Mouse (Mus musculus) frontal cortex, postnatal 10 days (tissue): ENCODE measurements around the gene Sod1.

ENCODE experiments used
- DNase-seq, 2 experiments: peaks; one replicate each; pipeline ENCODE4 v3.0.0; 2022; ENCODE audit warnings: low spot score in 2 of 2, mixed read lengths in 1 of 2

Sod1 gene

GRCm38 (mm10) chr16:90252521-90252920, 32.0 kb downstream of the Sod1 start:
- no peak for DNase-seq

DNA sequence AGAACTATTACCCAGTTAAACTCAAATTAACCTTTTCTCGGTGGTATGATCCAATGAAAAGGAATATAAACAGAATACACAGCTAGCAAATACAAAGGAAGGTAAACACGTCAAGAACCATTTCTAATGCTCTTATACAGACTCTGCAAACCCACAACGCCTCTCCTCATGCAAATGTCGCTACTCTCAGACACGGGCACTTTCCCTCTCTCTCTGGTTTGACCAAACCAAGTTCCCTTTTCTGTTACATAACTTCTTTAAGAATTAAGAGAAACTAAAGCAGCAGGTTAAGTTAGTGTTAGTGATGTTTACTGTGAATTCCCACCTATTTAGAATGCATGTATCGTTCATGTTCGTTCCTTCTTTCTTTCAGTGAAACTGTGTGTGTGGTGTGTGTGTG, 38.4 kb downstream of the Sod1 start:
- DNase-seq: no peak

GRCm38 (mm10) chr16:90259623-90260022, 39.1 kb downstream of the Sod1 start:
- no peak for DNase-seq

DNA sequence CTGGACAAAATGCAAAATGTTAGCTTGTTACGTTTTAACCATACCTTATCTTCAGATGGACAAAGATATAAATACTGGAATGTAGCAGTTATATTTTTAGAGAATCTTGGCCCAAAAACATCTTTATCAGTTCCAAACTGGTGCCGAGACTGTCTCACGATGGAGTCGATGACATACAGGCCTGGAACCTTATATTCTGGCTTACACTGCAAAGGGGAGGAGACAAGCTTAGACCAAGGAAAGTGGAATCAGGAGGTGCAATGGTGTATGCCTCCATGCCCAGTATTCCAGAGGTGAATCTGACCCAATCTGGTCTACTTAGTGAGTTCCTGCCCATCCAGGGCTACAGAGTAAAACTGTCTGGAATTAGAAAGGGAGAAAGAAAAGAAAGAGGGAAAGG, 39.5 kb downstream of the Sod1 start:
- no peak for DNase-seq

GRCm38 (mm10) chr16:90261791-90262190, 41.2 kb downstream of the Sod1 start:
- DNase-seq: no peak

DNA sequence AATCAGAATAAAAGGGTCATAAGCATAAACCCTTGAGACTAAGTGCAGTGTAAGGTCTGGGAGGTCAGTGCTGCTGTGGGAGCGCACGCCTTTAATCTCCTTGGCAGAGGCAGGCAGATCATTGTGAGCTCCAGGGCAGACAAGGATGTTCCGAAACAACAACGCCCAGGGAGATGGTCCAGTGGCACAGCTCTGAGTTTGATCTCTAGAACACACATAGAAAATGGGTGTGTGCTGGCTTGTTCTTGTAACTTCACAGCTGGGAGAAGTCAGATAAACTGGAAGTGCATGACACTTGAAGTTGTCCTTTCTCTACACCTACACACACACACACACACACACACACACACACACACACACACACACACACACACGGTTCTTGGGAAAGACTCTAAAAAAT, 43.5 kb downstream of the Sod1 start:
- DNase-seq: no peak

- no peak for DNase-seq
Measured at GRCm38 (mm10) chr16:90265106-90265505, 44.6 kb downstream of the Sod1 start.

- DNase-seq: no peak
Measured at GRCm38 (mm10) chr16:90266581-90266980, 46.0 kb downstream of the Sod1 start.

DNA sequence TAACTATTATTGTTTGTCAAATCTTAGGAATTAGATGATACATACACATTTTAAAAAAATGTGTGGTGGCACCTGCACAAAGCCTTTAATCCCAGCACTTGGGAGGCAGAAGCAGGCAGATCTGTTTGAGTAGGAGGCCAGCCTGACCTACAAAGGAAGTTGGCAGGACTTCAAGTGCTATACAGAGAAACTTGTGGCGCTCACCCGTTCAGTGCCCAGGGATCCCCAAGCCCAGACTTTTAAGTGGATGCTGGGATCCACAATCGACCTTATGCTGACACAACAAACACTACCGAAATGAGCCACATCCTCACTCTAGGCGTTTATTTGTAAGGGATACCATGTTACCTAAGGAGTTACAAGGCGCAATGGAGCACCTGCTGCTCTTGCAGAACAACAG, 55.0 kb downstream of the Sod1 start:
- DNase-seq: no peak
